Mouse (Mus musculus) midbrain, postnatal 0 days (tissue): ENCODE results near the gene Il10rb. TPM values are rescaled to one million over a fixed set of nuclear protein-coding genes. Genes with fewer than 3 reads are reported as not detected.

Source experiments
- ATAC-seq: fragments of 200-750 bp; cut with Nextera tagmentation; 2 replicates; pipeline ENCODE4 v1.8.0; 2017; ENCODE audit warnings: moderate number of reproducible peaks, mild to moderate bottlenecking, moderate TSS enrichment, moderate library complexity; ENCODE audit not compliant: low FRiP score
- DNase-seq: peaks from one replicate; pipeline ENCODE4 v3.0.0-alpha.2; 2015; ENCODE audit warnings: low spot score
- H3K27ac ChIP-seq: fragments of 300-500 bp; sonication (generic); 2 replicates; pipeline ENCODE4 v1.5.1; 2014; ENCODE audit warnings: low read depth, mild to moderate bottlenecking, low read length, mixed read lengths
- H3K27me3 ChIP-seq: fragments of 300-500 bp; sonication (generic); 2 replicates; pipeline ENCODE4 v1.6.1; 2014; ENCODE audit warnings: low read length, control low read depth, mixed read lengths; ENCODE audit not compliant: insufficient read depth
- H3K36me3 ChIP-seq: fragments of 300-500 bp; sonication (generic); 2 replicates; pipeline ENCODE4 v1.6.1; 2014; ENCODE audit warnings: low read length, control low read depth, mixed read lengths; ENCODE audit not compliant: insufficient read depth
- H3K4me1 ChIP-seq: fragments of 300-500 bp; sonication (generic); 2 replicates; pipeline ENCODE4 v1.6.1; 2014; ENCODE audit warnings: mild to moderate bottlenecking, control low read depth, antibody characterized with exemption, low read length, mixed read lengths; ENCODE audit not compliant: insufficient read depth
- H3K4me2 ChIP-seq: fragments of 300-500 bp; sonication (generic); 2 replicates; pipeline ENCODE4 v1.6.1; 2014; ENCODE audit warnings: low read depth, mild to moderate bottlenecking, low read length, mixed read lengths; ENCODE audit not compliant: poor library complexity, severe bottlenecking
- H3K4me3 ChIP-seq: fragments of 300-500 bp; sonication (generic); 2 replicates; pipeline ENCODE4 v1.5.1; 2014; ENCODE audit warnings: low read depth, mild to moderate bottlenecking, low read length, moderate library complexity
- H3K9ac ChIP-seq: fragments of 300-500 bp; sonication (generic); replicated peaks from 2 replicates; pipeline ENCODE4 v1.6.1; 2014; ENCODE audit warnings: mild to moderate bottlenecking, low read length, moderate library complexity, mixed read lengths; ENCODE audit not compliant: poor library complexity, severe bottlenecking
- H3K9me3 ChIP-seq: fragments of 300-500 bp; sonication (generic); 2 replicates; pipeline ENCODE4 v1.6.1; 2016; ENCODE audit warnings: low read length, control low read depth
- CTCF ChIP-seq: IDR thresholded peaks from 2 replicates; pipeline ENCODE4 v1.5.1; 2016; ENCODE audit warnings: antibody characterized with exemption, mild to moderate bottlenecking
- WGBS: fragments of 180-500 bp; shearing (Covaris S2); extraction: QIAGEN DNeasy Blood & Tissue Kit; methylation state at CpG from one replicate; pipeline ENCODE4 v1.1.7; 2014; 5-methylcytosine and 5-hydroxymethylcytosine counted together
- polyA plus RNA-seq: library from polyadenylated mRNA; unstranded; fragments of >200 nt; fragmentation: Nextera tagmentation; extraction: Ambion mirVana; gene quantifications from 2 replicates; pipeline ENCODE4 v1.2.1, GENCODE M21; 2015
- total RNA-seq: library from RNA; depleted of rRNA; stranded (reverse); fragments of >200 nt; gene quantifications from 2 replicates; pipeline ENCODE4 v1.2.3, GENCODE M21; 2014; rRNA removed

Gene Il10rb
- total RNA-seq (5.5 and 7.5 TPM in 2 replicates), polyA plus RNA-seq (10.5 and 12.8 TPM in 2 replicates)

DNA sequence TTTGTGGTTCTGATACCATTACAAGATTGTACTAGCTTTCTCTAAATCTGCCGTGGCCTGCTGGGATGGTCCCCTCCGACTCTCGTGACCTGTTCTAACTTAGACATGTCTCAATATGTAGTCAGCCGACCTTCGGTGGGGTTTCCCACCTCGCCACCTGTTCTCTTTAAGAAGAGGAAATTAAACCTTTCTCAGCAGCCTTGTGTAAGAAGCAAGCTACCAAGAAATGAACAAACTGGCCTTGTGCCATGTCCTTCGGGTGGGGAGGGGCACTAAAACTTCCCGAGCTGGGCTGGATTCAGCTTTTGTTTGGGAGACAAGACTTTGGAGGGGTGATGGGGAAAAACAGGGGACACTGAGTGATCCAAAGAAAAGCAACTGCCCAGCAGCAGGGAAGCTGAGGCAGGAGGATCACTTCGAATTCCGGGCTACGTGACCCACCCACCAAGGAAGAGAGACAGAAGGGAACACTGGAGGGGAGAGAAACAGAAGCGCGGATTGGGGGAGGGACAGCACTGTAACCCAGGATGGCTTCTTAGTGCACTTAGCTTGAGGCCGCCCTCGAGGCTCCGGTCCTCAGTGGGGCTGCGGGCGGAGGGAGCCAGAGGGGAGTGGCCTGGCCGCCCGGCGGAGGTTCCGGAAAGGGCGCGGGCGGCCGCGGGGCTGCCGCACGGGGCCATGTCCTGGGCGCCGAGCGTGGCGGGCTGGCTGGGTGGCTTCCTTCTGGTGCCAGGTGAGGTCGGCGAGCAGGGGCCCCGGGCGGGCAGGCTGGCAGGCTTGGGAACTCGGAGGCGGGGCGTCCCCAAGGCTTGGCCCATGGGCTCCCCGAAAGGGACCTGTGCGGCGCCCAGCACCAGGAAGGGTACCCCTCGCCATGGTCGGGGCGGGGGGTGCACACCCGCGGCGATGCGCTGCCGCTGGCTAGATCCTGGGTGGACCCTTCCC lies at the start of gene Il10rb:
Gene Il10rb (plus strand): TSS at position 525 of the 945 bp plus-strand sequence.
- Histone ChIP-seq H3K27ac (peak within 1 kb of the TSS; percentile 57), H3K36me3 (no peaks in the 10 kb centered on the region; the same call in 1 of the 2 replicates), H3K4me1 (0 out of 2 replicates have a peak, but pooled peaks cover 6% of the 10 kb centered on the region), H3K27me3 (no peaks in the 10 kb centered on the region), H3K9me3 (no peaks in the 10 kb centered on the region), H3K4me3 (peak within 1 kb of the TSS; percentile 66), H3K4me2 (peak within 1 kb of the TSS; percentile 98), H3K9ac (peak within 1 kb of the TSS; percentile 72)
- DNase-seq (peak; percentile 46), ATAC-seq (peak; percentile 54; the same call in 1 of the 2 replicates)
- WGBS: 5% methylated on average over 43 of the region's 51 CpGs
- TF ChIP-seq CTCF: no peak

DNA sequence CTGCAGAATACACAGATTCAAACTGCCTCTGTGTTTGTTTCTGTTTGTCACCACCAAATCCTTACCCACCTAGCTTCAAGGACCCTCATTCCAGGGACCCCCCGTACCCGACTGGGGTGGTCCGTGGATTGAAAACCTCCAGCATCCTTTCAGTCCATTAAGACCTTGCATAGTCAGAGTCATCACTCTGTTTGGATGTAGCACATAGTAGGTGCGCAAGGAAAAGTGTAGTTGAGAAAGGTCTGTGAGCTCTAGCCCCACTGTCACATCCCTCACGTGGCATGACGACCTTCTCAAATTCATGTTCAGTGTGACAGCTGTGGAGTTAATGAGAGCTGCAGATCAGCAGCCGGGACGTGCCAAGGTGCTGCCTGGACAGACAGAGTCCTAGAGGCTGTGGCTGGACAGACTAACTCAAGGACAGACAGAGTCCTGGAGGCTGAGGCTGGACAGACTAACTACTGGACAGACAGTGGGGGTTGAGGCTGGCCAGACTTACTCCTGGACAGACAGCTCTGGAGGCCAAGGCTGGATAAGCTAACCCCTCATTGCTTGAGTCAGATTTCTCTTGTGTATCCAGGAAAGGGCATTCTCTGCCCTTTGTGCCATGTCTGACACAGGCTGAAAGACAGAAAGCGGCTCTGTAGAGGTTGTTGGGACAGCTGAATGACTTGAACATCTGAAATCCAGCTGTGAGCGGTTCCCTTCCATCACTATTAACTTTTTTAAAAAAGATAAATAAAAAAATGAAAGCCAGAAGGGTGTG lies 49.0 kb upstream of the Il10rb start:
- no peaks in the 10 kb centered on the region for H3K4me1 ChIP-seq
- DNase-seq: no peak
- H3K9ac ChIP-seq: no peak overlapping the region
- ATAC-seq: no peak
- WGBS: 75% methylated on average over 10 of the region's 10 CpGs
- peaks cover 15% of the 10 kb centered on the region for H3K27me3 ChIP-seq
- H3K9me3 ChIP-seq: no peaks in the 10 kb centered on the region
- H3K4me3 ChIP-seq: no peak overlapping the region
- H3K27ac ChIP-seq: no peak overlapping the region
- H3K36me3 ChIP-seq: no peaks in the 10 kb centered on the region
- TF ChIP-seq CTCF: no peak
- H3K4me2 ChIP-seq: no peak overlapping the region

DNA sequence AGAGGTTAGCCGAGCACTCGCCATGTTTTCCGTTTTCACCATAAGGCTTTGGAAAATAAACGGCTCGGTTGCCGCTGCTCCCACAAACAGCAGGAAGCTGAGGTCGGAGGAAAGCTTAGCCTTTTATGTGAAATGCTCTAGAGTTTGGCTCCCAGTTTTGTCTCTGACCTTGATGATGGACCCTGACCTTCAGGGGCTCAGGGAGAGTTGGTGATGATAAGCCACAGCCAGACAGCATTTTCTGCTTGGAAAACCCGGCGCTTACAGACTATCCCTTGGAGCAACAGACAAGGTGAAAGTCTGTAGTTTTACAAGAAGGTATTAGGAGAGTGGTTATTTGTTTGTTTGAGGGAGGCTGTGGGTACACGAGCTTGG lies 48.5 kb upstream of the Il10rb start:
- WGBS: 59% methylated on average over 10 of the region's 10 CpGs
- Histone ChIP-seq H3K9me3 (no peaks in the 10 kb centered on the region), H3K4me2 (no peak overlapping the region), H3K9ac (no peak overlapping the region), H3K4me3 (no peak overlapping the region), H3K4me1 (no peaks in the 10 kb centered on the region), H3K27me3 (peaks cover 15% of the 10 kb centered on the region), H3K27ac (no peak overlapping the region), H3K36me3 (no peaks in the 10 kb centered on the region)
- DNase-seq (no peak), ATAC-seq (no peak)
- TF ChIP-seq CTCF: no peak

DNA sequence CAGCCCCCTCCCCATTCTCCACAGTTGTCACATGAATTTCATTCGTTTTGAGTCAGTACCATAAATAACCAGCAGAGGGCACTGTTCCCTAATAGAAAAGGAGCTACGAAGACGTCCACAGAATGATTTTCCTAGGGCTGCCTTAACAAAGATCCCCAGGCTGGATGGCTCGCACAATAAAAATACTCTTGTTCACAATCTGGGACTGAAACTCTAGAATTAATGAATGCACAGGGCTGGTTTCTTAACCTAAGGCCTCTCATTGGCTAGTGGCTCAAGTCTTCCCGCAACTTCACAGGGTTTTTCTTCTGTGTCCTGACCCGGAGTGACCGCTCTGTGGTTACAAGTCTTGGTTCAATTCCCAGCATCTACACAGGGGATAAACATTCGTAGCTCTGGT lies 47.4 kb upstream of the Il10rb start:
- ATAC-seq (no peak), DNase-seq (peak; percentile 85)
- Histone ChIP-seq H3K9ac (no peak overlapping the region), H3K4me1 (no peaks in the 10 kb centered on the region), H3K27me3 (peaks cover 15% of the 10 kb centered on the region), H3K36me3 (no peaks in the 10 kb centered on the region), H3K4me3 (no peak overlapping the region), H3K4me2 (no peak overlapping the region), H3K27ac (no peak overlapping the region), H3K9me3 (no peaks in the 10 kb centered on the region)
- WGBS: 37% methylated on average over 8 of the region's 8 CpGs
- TF ChIP-seq CTCF: peak; percentile 87

DNA sequence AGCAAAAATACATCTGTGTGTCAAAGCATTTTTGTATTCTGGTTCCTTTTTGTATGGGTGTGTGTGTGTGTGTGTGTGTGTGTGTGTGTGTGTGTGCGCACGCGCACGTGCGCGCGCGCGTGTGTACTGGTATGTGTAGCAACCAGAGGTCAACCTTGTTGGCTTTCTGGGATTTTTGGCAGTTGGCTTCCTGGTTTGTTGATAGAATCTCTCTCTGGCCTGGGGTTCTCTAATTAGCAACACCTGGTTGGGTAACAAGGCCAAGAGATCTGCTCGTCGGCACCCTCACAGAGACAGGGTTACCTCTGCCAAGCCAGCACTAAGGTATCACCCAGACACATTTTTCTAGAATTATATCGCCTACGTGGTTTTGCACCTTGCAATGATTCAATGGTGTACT lies 46.4 kb upstream of the Il10rb start:
- ATAC-seq: no peak
- Histone ChIP-seq H3K4me3 (no peak overlapping the region), H3K27me3 (peaks cover 10% of the 10 kb centered on the region; the same call in 1 of the 2 replicates), H3K9me3 (no peaks in the 10 kb centered on the region), H3K27ac (no peak overlapping the region), H3K36me3 (no peaks in the 10 kb centered on the region), H3K9ac (no peak overlapping the region), H3K4me1 (no peaks in the 10 kb centered on the region), H3K4me2 (no peak overlapping the region)
- 96% methylated on average over 13 of the region's 13 CpGs for WGBS
- TF ChIP-seq CTCF: no peak
- no peak for DNase-seq
